In genomic region chr14:54173316-54173715, GRCm38 (mm10) we compare ENCODE assay signal across 18 mouse cellular contexts.
DNase-seq lines count a peak whose midpoint lies in the region; ATAC-seq and TF ChIP-seq lines count a peak whose summit lies in the region.
"Had no signal": no experiment of that assay in that cellular context is flagged by ENCODE, and none has a peak within 500 bp of the region (broad histone marks: within the 10 kb centered on the region; RNA-seq: fewer than 3 reads in every experiment).

No protein-coding gene starts in this region.

- H3K27me3 ChIP-seq in kidney, embryonic 14.5 days (ENCODE audit: control insufficient read depth, insufficient read depth, low read length) = no peaks in the 10 kb centered on the region
- no peaks in the 10 kb centered on the region for H3K27me3 ChIP-seq in thymus, adult 2 months (ENCODE audit: control insufficient read depth, insufficient read depth, low read length)
- H3K27me3 ChIP-seq: embryonic facial prominence, embryonic 12.5 days; heart, embryonic 12.5 days had no signal

- TF ChIP-seq CTCF in thymus, adult 2 months (IDR thresholded peaks at IDR 0.05; ENCODE audit: borderline replicate concordance, control insufficient read depth, extremely low read depth, insufficient read depth, low read length, poor library complexity) = no peak

- no peaks in the 10 kb centered on the region for H3K4me1 ChIP-seq in kidney, embryonic 14.5 days (ENCODE audit: control insufficient read depth, insufficient read depth, low read length)
- H3K4me1 ChIP-seq in thymus, adult 2 months (replicated peaks; ENCODE audit: control insufficient read depth, insufficient read depth, low read length) = peaks cover 54% of the 10 kb centered on the region
- H3K4me1 ChIP-seq: embryonic facial prominence, embryonic 12.5 days had no signal

- no peaks in the 10 kb centered on the region for H3K9me3 ChIP-seq in kidney, embryonic 14.5 days (ENCODE audit: control insufficient read depth, low read length)
- H3K9me3 ChIP-seq: embryonic facial prominence, embryonic 12.5 days; heart, embryonic 12.5 days; hindbrain, embryonic 10.5 days had no signal

- TF ChIP-seq POLR2A in thymus, adult 2 months (IDR thresholded peaks at IDR 0.05; ENCODE audit: control insufficient read depth, extremely low read depth, insufficient read depth, low read length, poor library complexity) = no peak

- no peaks in the 10 kb centered on the region for H3K36me3 ChIP-seq in kidney, embryonic 14.5 days (ENCODE audit: control insufficient read depth, insufficient read depth, low read length)
- H3K36me3 ChIP-seq in thymus, adult 2 months (ENCODE audit: control insufficient read depth, insufficient read depth, low read length) = peaks cover 31% of the 10 kb centered on the region
- H3K36me3 ChIP-seq: embryonic facial prominence, embryonic 12.5 days; heart, embryonic 12.5 days; hindbrain, embryonic 10.5 days had no signal

- H3K27ac ChIP-seq in kidney, embryonic 14.5 days (ENCODE audit: low read depth, low read length) = no peak overlapping the region
- peak overlapping the region; percentile 80 for H3K27ac ChIP-seq in thymus, adult 2 months (ENCODE audit: control insufficient read depth, insufficient read depth, low read length)
- H3K27ac ChIP-seq: embryonic facial prominence, embryonic 12.5 days; hindbrain, embryonic 10.5 days had no signal

- ATAC-seq in kidney, embryonic 14.5 days (ENCODE audit: low FRiP score, low TSS enrichment) = no peak
- ATAC-seq: forebrain, embryonic 16.5 days had no signal

- H3K4me3 ChIP-seq in kidney, embryonic 14.5 days (ENCODE audit: low read length) = no peak overlapping the region
- H3K4me3 ChIP-seq in thymus, adult 2 months (ENCODE audit: control insufficient read depth, insufficient read depth, low read length) = peak overlapping the region; percentile 49
- H3K4me3 ChIP-seq: embryonic facial prominence, embryonic 12.5 days; heart, embryonic 12.5 days; hindbrain, embryonic 10.5 days had no signal

- DNase-seq in kidney, adult 11 months = peak; percentile 75
- no peak for DNase-seq in thymus, adult 2 months
- no peak for DNase-seq in thymus, postnatal 0 days (ENCODE audit: low spot score)
- DNase-seq in kidney, postnatal 14 days = peak; percentile 66
- peak; percentile 30 for DNase-seq in naive thymus-derived CD4-positive, alpha-beta T cell, adult 2 months (ENCODE audit: low read depth)
- no peak for DNase-seq in adrenal gland, postnatal 25 days
- DNase-seq in left cerebral cortex, adult 18-20 months (ENCODE audit: low spot score in 2 of 2) = no peak
- DNase-seq: adrenal gland, postnatal 10 days; cerebellum, adult 11-12 months; cerebellum, adult 9-10 months; cerebellum, postnatal 25 days; gastrocnemius, postnatal 10 days; heart, adult 18-20 months had no signal

- no peak overlapping the region for H3K9ac ChIP-seq in kidney, embryonic 14.5 days (ENCODE audit: low read depth, low read length)
- H3K9ac ChIP-seq: embryonic facial prominence, embryonic 12.5 days; heart, embryonic 12.5 days had no signal

- WGBS in kidney, embryonic 14.5 days = 84% methylated on average over 5 of the region's 5 CpGs
- WGBS in thymus, adult 2 months = 95% methylated on average over 5 of the region's 5 CpGs

- no peak overlapping the region for H3K4me2 ChIP-seq in kidney, embryonic 14.5 days (replicated peaks; ENCODE audit: low read depth, low read length)
- H3K4me2 ChIP-seq: embryonic facial prominence, embryonic 12.5 days; heart, embryonic 12.5 days had no signal

Comparison
In these comparisons a context has a peak if more than half of its experiments do, and no peak if none do; other contexts are left out.
1. DNase-seq: peak in kidney, adult 11 months (single experiment), kidney, postnatal 14 days (single experiment) and naive thymus-derived CD4-positive, alpha-beta T cell, adult 2 months (single experiment); none in thymus, adult 2 months (single experiment), thymus, postnatal 0 days (single experiment), adrenal gland, postnatal 25 days (single experiment) and left cerebral cortex, adult 18-20 months (0 of 2).